Mouse (Mus musculus) MN1 (cell line): ENCODE results near the gene Atrnl1.
"Not testable (repeated sequence)": the region's sequence is repeated elsewhere in the genome, so short reads cannot be mapped to it uniquely, and the experiment has no call there.

Experiments
- DNase-seq: peaks from one replicate; pipeline ENCODE4 v3.0.0-alpha.2; 2016; ENCODE audit warnings: low spot score

Gene Atrnl1

DNA sequence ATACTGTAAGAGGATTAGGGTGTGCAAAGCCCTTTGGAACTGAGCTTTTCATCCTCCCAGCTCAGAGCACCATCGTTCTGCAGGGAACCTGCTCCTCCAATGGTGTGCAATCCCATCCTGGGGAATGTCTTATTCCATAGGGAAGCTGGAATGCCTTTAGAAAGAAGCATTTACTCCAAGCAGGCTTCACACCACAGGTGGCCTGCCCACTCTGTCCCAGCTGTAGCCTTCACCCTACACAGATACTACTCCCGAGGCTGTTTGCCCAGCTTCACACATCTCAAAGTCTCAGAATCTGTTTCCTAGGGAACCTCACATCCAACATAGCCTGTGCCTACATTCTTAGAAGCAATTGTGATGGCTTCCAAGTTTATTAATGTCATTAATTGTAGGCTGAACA, 418.8 kb downstream of the Atrnl1 start:
- DNase-seq = no peak

DNA sequence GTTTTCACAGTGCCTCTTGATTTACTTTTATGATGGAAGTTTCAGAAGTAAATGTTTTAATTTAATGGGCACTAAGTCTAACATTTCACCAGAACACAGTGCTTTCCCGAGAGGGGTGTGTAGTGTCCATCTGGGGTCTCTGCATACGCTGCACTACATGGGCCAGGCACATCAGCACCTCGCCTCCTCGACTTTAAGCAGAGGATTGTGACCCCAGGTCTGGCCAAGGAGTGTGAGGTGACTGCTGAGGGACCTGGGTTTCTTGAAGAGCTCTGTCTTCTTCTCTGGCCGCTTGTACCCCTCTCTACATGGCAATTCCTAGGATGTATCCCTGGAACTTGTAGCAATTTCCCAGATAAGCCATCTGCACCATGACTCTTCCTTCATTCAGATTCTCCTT, 422.4 kb downstream of the Atrnl1 start:
- DNase-seq = no peak

DNA sequence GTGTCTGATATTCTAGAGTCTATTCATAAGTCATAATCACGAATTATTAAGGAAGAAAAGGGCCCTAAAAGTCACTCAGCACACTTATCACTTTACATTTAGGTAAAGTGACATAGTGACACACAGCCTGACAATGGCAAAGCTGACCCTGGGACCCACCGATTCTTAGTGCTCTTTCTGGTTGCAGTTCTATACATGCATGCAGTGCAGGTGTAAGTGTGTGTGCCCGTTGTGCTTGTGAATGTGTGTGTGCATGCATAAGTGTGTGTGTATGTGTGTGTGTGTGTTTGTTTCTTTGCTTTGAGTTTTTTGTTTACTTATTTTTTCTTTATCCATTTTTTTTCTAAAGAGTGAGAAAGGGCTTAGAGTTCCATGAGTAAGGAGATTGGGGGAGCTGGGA, 425.3 kb downstream of the Atrnl1 start:
- DNase-seq = no peak

DNA sequence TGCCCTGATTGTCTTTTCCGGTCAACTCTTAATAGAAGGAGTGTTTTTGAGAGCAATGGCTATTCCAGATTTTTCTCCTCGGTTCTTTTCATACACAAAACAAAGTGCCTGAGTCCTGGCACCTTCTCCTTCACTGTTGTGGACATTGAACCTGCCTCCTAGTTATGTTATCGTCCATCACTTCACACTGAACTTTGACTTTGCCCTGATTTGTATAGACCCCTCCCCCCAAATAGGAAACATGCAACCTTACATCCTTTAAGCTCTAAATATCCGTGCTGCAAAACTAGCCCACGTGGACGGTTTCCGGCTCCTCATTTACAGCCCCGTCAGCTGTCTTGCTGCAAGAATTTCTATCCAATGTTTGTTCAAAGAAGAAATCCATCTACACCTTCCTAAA, 432.3 kb downstream of the Atrnl1 start:
- no peak for DNase-seq

DNA sequence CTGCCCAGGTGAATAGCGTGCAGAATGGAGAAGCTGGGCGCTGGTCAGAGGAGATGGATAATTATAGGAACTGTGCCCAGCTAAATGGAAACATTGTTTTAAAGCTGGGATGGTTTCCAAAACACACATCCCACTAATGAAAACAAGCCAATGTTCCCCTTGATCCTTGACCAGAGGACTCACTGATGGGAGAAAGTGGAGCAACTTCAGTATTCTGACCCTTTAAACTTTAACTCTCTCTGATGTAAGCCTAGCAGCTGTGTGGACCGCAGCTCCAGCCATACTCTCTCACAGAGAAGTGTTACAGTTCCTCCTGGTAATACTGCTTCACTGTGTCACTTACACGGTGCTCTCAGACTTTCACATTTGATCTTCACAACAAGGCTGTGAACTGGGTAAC, 432.7 kb downstream of the Atrnl1 start:
- DNase-seq = peak; percentile 9

DNA sequence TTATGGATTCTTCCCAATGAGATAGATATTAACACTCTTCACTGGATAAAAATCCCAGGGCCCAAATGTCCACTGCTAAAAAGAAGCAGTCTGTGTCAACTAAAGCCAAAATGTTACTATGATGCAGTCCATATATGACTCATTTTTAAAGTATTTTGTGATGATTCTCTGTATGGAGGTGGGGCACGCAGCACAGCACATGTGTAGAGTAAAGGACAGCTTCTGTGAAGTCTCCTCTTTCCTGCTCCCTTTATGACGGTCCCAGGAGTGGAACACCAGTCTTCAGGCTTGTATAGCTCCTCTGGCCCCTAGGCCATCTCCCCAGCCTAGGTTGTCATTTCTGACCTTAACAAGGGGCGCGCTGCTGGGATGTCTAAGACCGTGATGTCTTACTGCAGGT, 434.0 kb downstream of the Atrnl1 start:
- no peak for DNase-seq

DNA sequence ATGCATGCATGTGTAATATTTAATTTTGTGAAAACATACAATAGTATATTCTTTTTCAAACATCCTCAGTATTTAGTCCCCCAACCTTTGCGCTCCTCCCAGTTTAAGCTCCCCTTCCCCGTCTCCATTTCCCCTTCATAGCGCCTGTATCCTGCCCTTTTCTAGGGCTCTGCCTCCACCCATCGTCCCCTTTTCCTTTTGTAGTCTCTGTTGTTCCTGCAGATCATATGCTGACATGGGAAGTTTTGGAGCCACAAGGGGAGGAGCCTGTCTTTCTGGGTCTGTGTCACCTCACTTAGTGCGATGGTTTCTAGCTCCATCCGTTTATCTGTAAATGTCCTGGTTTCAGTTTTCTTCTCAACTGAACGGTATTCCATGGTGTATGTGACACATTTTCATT, 435.8 kb downstream of the Atrnl1 start:
- DNase-seq = no peak

DNA sequence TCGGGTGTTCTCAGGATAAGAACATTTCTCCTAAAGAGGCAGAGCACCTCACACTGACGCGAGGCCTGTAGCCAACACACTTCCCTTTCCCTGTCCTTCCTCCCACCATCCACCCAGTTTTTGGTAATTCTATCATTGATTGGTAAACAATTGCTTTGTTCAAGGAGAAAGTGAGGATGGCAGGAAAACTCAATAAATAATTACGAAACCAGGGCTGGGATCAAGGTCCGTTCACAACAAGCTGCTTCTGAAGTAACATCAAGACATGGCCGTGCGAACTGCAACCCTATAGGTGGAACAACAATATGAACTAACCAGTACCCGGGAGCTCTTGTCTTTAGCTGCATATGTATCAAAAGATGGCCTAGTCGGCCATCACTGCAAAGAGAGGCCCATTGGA, 439.6 kb downstream of the Atrnl1 start:
- DNase-seq = not testable (repeated sequence)

DNA sequence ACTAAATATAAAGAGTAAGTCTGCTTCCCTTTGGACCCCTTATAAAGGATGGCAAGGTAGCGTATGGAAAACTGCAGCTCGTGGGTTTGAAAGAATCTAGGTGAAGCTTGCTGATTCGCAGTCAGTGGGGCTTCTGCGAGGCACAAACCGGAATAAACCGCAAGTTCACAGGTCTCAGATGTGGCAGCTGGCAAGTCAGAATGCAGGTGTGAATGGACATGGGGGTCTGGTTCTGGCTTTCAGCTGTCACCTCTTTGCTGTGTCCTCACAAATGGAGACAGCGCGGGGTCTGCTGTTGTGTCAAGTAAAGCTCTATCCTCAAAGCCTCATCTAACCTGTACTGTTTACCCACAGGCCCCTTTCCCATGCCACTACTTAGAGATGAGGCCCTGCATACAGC, 440.2 kb downstream of the Atrnl1 start:
- DNase-seq = no peak

DNA sequence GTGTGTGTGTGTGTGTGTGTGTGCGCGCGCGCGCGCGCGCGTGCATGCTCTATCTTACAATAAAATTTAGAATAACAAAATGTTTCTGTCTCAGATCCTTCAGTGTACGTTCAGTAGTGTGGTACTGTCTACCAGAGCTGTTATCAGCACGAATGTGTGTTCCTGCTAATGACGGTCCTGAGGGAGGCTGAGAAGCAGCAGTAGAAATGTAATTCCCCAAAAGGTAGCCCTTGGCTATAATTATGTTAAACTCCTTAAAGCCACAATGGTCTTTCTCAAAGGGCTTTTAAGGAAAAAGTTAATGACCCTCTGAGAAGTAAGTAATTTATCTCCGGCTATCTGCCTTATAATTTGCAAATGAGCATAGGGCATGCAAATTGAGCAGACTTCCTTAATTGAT, 441.1 kb downstream of the Atrnl1 start:
- no peak for DNase-seq

DNA sequence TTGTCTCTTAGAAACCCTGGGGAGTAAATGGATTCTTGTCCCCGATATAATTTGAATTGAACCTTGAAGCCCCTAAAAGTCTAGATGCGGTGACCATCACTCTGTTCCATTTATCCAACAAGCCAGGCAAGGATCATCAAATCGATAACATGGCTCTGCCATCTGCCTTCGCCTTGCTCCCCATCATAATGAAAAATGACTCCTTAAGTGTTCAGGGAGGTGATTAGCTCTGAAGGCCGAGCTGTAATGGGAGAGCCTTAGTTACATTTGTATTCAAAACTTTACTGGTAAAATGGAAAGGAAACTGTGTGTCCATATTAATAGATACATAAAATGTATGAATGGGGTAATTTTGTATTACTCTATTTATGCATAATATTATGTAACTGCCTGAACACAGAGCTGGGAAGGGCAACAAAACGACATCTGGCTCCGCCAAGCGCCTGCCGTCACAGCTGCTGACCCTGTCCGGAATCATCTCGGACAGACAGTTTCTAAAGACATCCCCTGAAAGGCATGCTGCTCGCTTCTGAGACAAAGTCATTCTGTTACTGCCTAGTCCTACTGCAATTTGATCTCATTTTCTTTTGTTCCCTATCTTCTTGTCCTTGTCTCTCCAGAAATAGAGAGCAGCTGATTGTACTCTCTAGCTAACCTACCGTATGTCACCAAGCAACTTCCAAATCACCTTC, 441.8 kb downstream of the Atrnl1 start:
- DNase-seq = no peak

DNA sequence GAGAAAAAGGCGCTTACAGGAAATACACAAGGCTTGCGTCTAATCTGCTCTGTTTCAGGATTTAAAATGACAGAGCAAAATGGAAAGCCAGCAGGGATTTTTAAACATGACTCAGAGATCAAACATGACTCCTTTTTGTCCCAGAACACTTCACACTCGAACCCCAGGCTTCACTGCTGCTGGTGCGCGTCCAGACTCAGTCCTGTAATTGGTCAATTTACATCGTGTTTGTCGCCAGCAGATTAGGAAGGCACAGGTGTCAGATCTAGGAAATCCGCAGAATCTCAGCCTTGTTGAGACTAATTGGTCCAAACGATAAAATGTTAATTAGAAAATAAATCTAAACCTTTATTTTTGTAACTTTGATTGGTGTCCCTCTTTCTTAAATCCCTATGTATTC, 448.9 kb downstream of the Atrnl1 start:
- no peak for DNase-seq

DNA sequence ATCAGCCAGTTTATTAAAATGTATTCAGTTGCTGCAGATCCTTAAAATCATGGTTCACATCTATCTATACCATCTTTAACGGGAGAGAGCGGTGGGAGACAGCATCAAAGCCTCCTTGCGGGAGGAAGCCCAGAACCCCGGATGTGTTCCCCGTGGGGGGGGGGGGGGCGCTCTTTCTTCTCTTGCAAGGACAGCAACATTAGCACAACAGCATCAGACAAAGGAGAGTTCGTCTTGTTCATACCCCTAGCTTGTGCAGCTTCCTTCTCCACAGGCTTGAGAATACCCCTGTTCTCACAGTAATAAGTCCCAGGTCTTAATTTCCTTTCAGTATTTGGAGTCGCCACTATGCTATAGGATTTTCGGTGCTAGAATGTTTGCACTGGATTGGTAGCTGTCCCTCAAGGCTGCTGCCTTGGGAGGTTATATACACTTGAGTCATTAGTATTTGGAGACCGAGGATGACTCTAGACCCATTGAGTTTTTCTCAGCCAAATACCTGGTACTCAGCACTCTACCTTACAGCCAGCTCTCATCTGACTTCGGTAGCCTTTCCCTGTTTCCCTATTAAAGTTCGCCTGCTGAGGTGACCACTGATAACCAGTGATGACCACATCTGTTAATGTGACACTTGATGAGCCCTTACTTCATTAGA, 449.5 kb downstream of the Atrnl1 start:
- no peak for DNase-seq

DNA sequence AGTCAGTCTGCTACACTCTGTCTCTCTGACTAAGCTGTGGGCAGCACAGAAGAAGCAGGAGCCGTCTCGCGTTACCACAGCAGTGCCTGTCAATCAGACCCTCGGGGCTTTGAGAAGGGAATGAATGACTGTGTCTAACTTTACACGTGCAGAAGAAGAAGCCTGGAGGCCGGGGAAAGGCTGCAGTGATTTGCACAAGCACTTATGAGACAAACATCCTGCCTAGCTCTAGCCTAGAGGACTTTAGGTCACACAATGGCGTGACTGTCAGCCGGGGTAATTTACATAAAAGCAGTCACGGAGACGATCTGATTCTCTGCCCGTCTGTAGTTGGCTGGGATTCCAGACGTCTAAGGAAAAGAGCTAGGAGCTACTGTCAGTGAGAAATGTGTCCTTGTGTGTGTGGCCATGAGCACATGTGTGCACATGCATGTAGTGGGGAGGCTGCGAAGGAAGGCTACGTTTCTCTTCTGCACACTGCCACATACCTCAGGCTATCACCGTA, 450.1 kb downstream of the Atrnl1 start:
- DNase-seq = no peak

DNA sequence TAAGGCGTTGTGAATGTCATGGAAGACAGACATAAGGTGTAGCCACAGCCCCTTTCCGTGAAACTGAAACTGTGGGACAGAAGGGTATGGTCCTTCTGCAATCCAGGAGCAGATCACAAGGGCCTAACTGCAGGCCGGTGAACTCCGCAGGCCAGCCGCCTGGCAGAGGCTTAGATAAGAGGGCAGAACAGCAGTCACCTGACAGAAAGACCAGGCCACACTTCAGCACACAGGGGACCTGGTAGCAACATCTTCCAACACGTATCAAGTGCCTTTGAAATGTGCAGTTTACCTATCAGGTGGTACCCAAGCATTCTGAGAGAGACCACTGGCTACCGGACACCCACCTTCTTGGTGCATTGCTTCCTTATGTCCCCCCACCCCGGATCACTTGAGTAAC, 451.1 kb downstream of the Atrnl1 start:
- DNase-seq = no peak

DNA sequence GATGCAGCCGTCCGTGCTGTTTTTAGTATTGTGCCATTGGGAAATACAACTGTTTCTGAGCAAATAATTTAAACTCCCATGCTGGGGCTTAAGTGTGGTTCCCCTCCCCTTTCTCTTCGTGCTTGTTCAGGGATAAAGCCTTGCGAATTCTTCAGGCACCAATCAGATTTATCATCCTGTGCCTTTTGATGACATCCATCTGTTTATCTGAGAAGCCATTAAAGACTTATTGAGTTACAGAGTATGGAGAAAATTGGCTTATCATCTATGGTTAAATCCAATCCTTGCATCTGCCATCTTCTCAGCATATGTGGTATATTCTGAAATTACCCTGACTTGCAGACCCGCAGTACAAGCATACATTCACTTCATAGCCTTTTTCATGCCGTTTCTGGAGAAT, 452.7 kb downstream of the Atrnl1 start:
- DNase-seq = no peak

DNA sequence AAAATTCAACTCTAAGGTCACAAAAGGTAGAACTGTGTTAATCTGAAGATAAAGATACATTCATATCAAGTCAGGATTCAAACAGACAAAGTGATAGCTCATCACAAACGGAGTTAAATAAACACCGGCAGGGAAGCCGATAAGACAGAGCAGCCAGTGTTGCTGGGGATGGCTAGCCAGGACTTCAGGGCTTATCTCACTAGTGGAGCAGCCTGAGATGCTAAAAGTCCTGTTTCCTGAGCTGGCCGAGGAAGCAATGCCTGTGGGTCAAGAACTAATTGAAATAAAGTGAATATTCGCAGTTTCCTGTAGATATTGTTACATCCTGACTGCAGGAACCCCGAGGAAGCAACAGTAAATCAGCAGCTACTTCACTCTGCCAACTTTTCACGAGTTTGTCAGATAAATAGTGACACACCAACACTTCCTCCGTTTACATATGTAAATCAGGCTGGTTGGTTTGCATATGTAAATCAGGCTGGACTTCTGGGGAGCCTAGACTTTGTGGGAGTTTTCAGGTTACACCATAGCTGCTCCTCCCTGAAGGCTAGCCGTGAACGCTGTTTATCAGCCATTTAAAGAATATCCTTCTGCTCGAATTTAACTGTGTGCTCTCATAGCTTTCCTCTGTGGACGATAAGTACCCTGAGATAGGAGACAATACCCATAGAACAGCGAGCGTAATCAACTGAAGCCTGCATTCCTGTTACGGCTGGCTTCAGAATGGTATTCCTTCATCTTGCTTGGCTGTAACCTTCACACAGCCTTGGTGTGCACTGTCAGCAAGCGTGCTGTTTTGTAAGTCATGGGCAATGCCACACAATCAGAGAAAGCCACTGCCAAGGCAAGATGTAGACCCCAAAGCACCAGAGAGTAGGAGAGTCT, 453.5 kb downstream of the Atrnl1 start:
- DNase-seq = no peak

DNA sequence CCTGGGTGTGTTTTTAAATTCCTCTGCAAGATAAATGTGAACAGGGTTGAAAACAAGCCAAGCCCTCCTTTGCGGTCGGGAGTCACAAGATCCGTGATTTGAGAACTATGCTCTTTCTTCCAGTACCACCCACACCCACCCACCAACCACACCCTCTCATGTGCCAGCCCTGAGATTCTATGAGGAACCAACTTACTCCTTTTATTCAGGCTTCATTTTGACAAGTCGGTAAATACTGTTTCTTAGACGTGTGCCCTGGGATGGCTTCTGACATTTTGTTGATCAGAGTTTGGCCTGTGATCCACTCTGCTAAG, 454.1 kb downstream of the Atrnl1 start:
- DNase-seq = no peak

DNA sequence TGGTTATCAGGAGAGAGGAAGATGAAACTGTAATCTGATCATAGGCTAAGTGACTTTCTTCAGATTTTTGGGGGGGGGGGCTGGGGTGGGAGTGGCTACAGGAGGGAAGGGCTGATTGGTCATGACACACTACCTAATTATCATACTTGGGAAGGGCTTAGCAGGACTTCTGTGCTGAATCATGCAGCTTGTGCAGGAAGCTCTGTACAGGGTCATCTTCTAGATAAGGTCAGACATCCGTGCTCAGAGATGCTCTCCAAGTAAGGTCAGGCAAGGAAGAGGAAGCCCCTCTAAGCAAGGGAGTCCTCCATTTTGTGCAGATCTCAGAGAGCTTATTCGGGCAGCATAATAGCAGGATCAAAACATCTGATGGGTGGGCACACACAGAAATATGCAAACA, 454.7 kb downstream of the Atrnl1 start:
- DNase-seq = no peak

DNA sequence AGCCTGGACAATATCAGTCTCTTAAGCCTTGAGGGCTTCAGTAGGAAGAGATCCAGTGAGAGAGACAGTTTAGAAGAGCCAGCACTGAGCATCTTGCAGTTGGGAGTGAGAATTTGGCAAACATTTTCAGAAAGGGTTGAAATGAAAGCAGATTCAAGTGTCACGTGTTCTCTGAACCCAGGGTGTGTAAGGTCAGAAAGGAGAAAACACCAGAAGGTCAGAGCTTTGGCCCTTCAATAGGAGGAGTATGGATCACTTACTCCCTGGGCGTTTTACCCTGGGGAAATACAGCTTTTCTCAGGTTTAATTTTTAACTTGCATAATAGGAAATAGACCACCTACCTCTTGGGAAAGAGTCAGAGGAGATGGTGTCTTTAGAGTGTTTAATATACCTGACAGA, 457.3 kb downstream of the Atrnl1 start:
- no peak for DNase-seq

DNA sequence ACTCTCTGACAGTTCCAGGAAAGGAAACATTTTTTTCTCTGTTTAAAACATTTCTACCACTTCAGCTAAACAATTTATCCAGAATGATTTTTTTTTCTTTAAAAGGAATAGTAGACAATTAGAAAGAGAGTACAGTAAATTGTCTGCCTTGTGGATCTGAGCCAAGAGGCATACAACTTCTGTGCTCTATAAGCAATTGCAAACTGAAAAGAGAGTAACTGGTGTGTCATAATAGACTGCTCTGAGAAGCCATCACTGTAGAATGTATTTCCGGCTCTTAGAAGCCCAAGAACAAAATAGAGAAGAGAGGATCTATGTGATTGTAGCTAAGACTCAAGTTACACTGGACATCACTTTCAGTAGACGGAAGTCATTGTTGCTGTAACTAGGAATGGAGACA, 458.1 kb downstream of the Atrnl1 start:
- DNase-seq = no peak

DNA sequence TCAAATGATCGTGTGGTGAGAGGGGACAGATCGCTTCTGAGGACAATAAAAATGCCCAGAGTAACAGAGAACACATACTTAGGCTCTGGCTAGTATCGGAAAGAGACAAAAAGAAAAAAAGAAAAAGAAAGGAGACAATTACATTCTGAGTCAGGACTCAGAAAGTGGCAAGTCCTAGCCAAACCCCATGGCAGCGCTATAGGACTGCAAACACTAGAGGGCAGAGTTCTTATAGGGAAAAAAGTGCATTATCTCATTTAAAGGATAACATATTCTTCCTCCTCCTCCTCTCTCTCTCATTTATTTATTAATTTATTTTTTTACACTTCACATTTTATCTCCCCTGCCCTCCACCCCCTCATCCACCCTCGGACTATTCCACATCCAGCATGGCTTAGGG, 461.6 kb downstream of the Atrnl1 start:
- DNase-seq = no peak

DNA sequence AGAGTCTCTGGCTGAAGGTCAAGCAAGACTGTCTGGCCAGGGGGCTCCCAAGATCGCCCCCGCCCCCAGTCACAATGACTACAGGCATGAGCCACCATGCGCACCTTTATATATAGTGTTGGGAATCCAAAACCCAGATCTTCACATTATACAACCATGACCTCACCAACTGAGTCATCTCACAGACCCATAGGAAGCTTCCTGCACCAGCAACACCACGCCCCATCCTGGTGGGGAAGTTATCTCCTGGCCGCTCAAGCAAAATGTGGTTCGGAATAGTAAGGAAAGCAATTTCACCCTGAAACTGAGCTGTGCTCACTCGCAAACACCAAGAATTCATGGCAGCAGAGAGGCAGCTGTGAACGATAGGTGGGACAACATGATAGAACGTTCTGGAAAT, 462.0 kb downstream of the Atrnl1 start:
- DNase-seq = no peak
